Mouse (Mus musculus): Measurements from ENCODE around the gene Smarcb1.

- TF ChIP-seq CTCF (IDR thresholded peaks at IDR 0.05) (no peak), EP300 (IDR thresholded peaks at IDR 0.05) (no peak)
These were observed 8.3 kb downstream of the Smarcb1 start for GRCm38 (mm10) chr10:75913013-75913589.
